Mouse (Mus musculus) CH12.LX (cell line): ENCODE measurements around the gene 4930402H24Rik. TPM values are rescaled to one million over a fixed set of nuclear protein-coding genes. Genes with fewer than 3 reads are reported as not detected.

Experiments used
- DNase-seq: peaks from one replicate; pipeline ENCODE4 v3.0.0-alpha.2; 2013; ENCODE audit errors: extremely low read depth
- H3K27ac ChIP-seq: 2 replicates; pipeline ENCODE4 v1.5.1; 2012; ENCODE audit warnings: low read depth, mild to moderate bottlenecking, control low read depth, moderate library complexity; ENCODE audit not compliant: insufficient read depth
- H3K27me3 ChIP-seq: replicated peaks from 2 replicates; pipeline ENCODE3; 2012; ENCODE audit warnings: inconsistent platforms
- H3K36me3 ChIP-seq, 2 experiments: replicated peaks in 1 of 2; 2 replicates each; pipeline versions ENCODE3 to v1.6.1; 2012; ENCODE audit warnings: inconsistent platforms in 1 of 2, low read length in 1 of 2, mild to moderate bottlenecking in 1 of 2, mixed read lengths in 1 of 2, moderate library complexity in 1 of 2; ENCODE audit not compliant: control insufficient read depth in 1 of 2, insufficient read depth in 1 of 2
- H3K4me1 ChIP-seq, 2 experiments: 2 replicates each; pipeline ENCODE4 v1.6.1; 2012; ENCODE audit warnings: inconsistent platforms in 1 of 2, moderate library complexity in 1 of 2; ENCODE audit not compliant: insufficient read depth in 2 of 2, control insufficient read depth in 1 of 2
- H3K4me2 ChIP-seq: 2 replicates; pipeline ENCODE4 v1.6.1; 2012; ENCODE audit warnings: low read depth, mild to moderate bottlenecking, control low read depth; ENCODE audit not compliant: poor library complexity, insufficient read depth, severe bottlenecking
- H3K4me3 ChIP-seq, 3 experiments: fragments of 150-350 bp in 1 of 3; sonication (generic) in 1 of 3; replicated peaks in 1 of 3; 2 replicates each; pipeline versions ENCODE3 to v1.5.1; 2011 to 2012; ENCODE audit warnings: low read depth in 2 of 3, low read length in 2 of 3, mild to moderate bottlenecking in 2 of 3, moderate library complexity in 2 of 3, control low read depth in 1 of 3, improper control_type of control experiment in 1 of 3, inconsistent platforms in 1 of 3, mixed read lengths in 1 of 3; ENCODE audit not compliant: poor library complexity in 1 of 3
- H3K79me2 ChIP-seq: replicated peaks from 2 replicates; pipeline ENCODE4 v1.6.1; 2012; ENCODE audit warnings: mild to moderate bottlenecking, moderate library complexity; ENCODE audit not compliant: control insufficient read depth, poor library complexity, insufficient read depth, severe bottlenecking; ENCODE audit errors: extremely low read depth
- H3K9ac ChIP-seq: 2 replicates; pipeline ENCODE4 v1.6.1; 2012; ENCODE audit warnings: low read depth, mild to moderate bottlenecking, control low read depth, moderate library complexity; ENCODE audit not compliant: insufficient read depth
- H3K9me3 ChIP-seq: replicated peaks from 2 replicates; pipeline ENCODE3; 2012; ENCODE audit warnings: low read length, inconsistent platforms, mixed read lengths
- E2F4 ChIP-seq: IDR thresholded peaks from 2 replicates; pipeline ENCODE4 v1.6.1; 2011; ENCODE audit warnings: low read depth, low read length, improper control_type of control experiment; ENCODE audit not compliant: insufficient replicate concordance
- EP300 ChIP-seq: IDR thresholded peaks from 2 replicates; pipeline ENCODE4 v1.6.1; 2011; ENCODE audit warnings: low read length, improper control_type of control experiment
- JUN ChIP-seq: IDR thresholded peaks from 2 replicates; pipeline ENCODE4 v1.6.1; 2011; ENCODE audit warnings: low read depth, mild to moderate bottlenecking, low read length, improper control_type of control experiment, moderate library complexity; ENCODE audit not compliant: insufficient read depth
- NRF1 ChIP-seq: IDR thresholded peaks from 2 replicates; pipeline ENCODE4 v1.6.1; 2014; ENCODE audit warnings: low read depth, mild to moderate bottlenecking, inconsistent platforms, low read length, improper control_type of control experiment, moderate library complexity
- POLR2A ChIP-seq: IDR thresholded peaks from 2 replicates; pipeline ENCODE4 v1.6.1; 2011; ENCODE audit warnings: low read depth, mild to moderate bottlenecking, improper control_type of control experiment, low read length
- SMC3 ChIP-seq: IDR thresholded peaks from 2 replicates; pipeline ENCODE4 v1.6.1; 2011; ENCODE audit warnings: low read depth, low read length, improper control_type of control experiment
- USF2 ChIP-seq: conservative IDR thresholded peaks from 2 replicates; pipeline ENCODE4 v1.6.1; 2011; ENCODE audit warnings: low read depth, low read length, improper control_type of control experiment
- ZKSCAN1 ChIP-seq: IDR thresholded peaks from 2 replicates; pipeline ENCODE4 v1.6.1; 2012; ENCODE audit warnings: low read depth, inconsistent platforms, low read length, improper control_type of control experiment, borderline replicate concordance
- dilution Hi-C: fragments of 300-500 bp; cut with MboI; formaldehyde crosslinking; loops from 2 replicates; pipeline ENCODE4 v1.14.3; 2020; ENCODE audit warnings: low sequenced_read_pairs; ENCODE audit not compliant: extremely low pct_unique_long_range_greater_than_20kb, extremely low pct_ligation_motif_present
- in situ Hi-C: fragments of 300-500 bp; cut with MboI; formaldehyde crosslinking; loops from 3 replicates; pipeline ENCODE4 v1.14.3; 2019; ENCODE audit warnings: low sequenced_read_pairs, low pct_ligation_motif_present, low pct_unique_long_range_greater_than_20kb, mixed read lengths
- polyA plus RNA-seq: library from polyadenylated mRNA; unstranded; fragments of >175 nt; gene quantifications from 2 replicates; pipeline ENCODE4 v1.2.1, GENCODE M21; 2012; ENCODE audit warnings: low read depth; ENCODE audit not compliant: insufficient read length
- total RNA-seq, 2 experiments: library from RNA; depleted of rRNA; stranded (reverse); fragments of 300-350 nt in 1 of 2; fragments of >200 nt in 1 of 2; gene quantifications; 2 replicates each; pipeline ENCODE4 v1.2.3; 2012 to 2014

Gene 4930402H24Rik
- total and polyA plus RNA-seq, 3 experiments: 4.2 to 4.8 (median 4.2) TPM

- no peak overlapping the region for H3K9ac ChIP-seq
- peaks cover 0 to 6% of the 10 kb centered on the region in 2 experiments; a peak in 1 of 4 replicates for H3K4me1 ChIP-seq
- H3K4me3 ChIP-seq: no peak overlapping the region
- in situ Hi-C loops: no loop called here
- no peak overlapping the region for H3K27ac ChIP-seq
- H3K36me3 ChIP-seq: peaks cover 3 to 36% of the 10 kb centered on the region in 2 experiments
- H3K9me3 ChIP-seq: peaks cover 3% of the 10 kb centered on the region
- H3K79me2 ChIP-seq: no peaks in the 10 kb centered on the region
- dilution Hi-C loops: no loop called here
- DNase-seq: no peak
- TF ChIP-seq POLR2A: no peak
- TF ChIP-seq, all 38 proteins: peak for 0
- Histone ChIP-seq H3K27me3 (no peaks in the 10 kb centered on the region), H3K4me2 (no peak overlapping the region)
Measured at GRCm38 (mm10) chr2:130730746-130731145, 175.5 kb downstream of the 4930402H24Rik start.

DNA sequence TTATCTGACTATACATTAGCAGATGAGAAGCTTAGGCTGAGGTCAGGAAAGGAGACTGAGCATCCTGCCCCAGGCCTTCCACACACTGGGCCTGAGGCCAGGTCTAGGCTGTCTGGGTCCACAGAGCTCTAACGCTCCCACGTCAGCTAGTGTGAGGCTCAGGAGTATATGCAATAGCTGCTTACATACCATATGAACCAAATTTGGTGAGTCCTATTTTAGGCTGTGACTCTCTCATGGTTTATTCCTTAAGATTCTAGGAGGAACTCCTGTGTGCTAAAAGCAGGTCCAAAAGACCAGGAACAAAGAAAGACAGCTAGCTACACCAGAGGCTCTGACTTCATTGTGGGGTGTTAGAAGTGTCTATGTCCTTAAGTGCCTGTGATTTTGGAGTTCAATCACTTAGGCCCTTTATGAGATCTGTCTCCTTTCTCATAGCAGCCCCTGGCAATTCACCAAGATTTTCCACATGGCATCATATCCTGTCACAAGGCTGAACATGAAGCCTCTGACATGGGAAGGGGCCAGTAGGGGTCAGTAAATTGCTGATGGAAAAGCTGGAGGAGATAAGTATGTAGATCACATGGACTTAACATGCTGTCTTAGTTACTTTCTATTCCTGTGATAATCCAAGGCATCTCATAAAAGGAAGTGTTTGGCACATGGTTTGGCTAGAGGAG, 177.2 kb downstream of the 4930402H24Rik start:
- in situ Hi-C loops (no loop called here), dilution Hi-C loops (no loop called here)

DNA sequence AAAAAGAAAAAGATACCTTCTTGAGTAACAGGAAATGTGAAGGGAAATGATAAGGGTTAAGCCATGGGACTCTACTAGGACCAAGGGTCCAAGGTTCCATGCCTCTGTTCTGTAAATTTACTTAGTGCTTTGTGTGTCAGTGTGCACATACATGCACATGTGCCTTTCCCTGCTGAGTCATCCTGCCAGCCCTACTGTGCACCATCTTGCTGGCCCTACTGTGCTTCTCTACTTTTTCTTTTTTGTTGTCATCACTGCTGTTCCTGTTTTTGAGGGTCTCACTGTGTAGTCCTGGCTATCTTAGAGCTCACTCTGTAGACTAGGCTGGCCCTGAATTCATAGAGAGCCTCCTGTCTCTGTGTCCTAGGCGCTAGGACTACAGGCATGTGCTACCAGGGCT, 178.5 kb downstream of the 4930402H24Rik start:
- dilution Hi-C loops: no loop called here

More for the DNA sequence above, 177.2 kb downstream of the 4930402H24Rik start:
- Histone ChIP-seq H3K4me2 (no peak overlapping the region), H3K36me3 (peaks cover 3 to 36% of the 10 kb centered on the region in 2 experiments), H3K27ac (no peak overlapping the region), H3K9me3 (peaks cover 3% of the 10 kb centered on the region), H3K4me1 (peaks cover 0 to 6% of the 10 kb centered on the region in 2 experiments; a peak in 1 of 4 replicates), H3K9ac (no peak overlapping the region), H3K79me2 (no peaks in the 10 kb centered on the region), H3K27me3 (no peaks in the 10 kb centered on the region), H3K4me3 (no peak overlapping the region)
- no peak for DNase-seq
- no peak for TF ChIP-seq JUN
- TF ChIP-seq SMC3: no peak
- no peak for TF ChIP-seq NRF1
- TF ChIP-seq USF2: no peak
- TF ChIP-seq POLR2A: no peak

More for the DNA sequence above, 178.5 kb downstream of the 4930402H24Rik start:
- no peak overlapping the region for H3K27ac ChIP-seq
- in situ Hi-C loops: no loop called here
- H3K9me3 ChIP-seq: peaks cover 3% of the 10 kb centered on the region
- H3K79me2 ChIP-seq: no peaks in the 10 kb centered on the region
- no peak overlapping the region for H3K4me3 ChIP-seq
- no peak overlapping the region for H3K4me2 ChIP-seq
- DNase-seq: no peak
- H3K36me3 ChIP-seq: peaks cover 3 to 36% of the 10 kb centered on the region in 2 experiments
- no peak for TF ChIP-seq NRF1
- no peak for TF ChIP-seq EP300
- no peak for TF ChIP-seq E2F4
- peak; percentile 7; the same call in 1 of the 2 replicates for TF ChIP-seq ZKSCAN1
- no peak overlapping the region for H3K9ac ChIP-seq
- H3K4me1 ChIP-seq: no peaks in the 10 kb centered on the region
- no peaks in the 10 kb centered on the region for H3K27me3 ChIP-seq
